In genomic region chr8:57939177-57939855, GRCm38 (mm10) we compare ENCODE assay signal across 8 mouse cellular contexts.
A peak's percentile ranks its signal among the peaks of the same experiment; 100 is the strongest.
DNase-seq lines count a peak whose midpoint lies in the region; ATAC-seq lines count a peak whose summit lies in the region.
"Had no signal": no experiment of that assay in that cellular context is flagged by ENCODE, and none has a peak within 500 bp of the region (broad histone marks: within the 10 kb centered on the region; RNA-seq: fewer than 3 reads in every experiment).

No protein-coding gene starts in this region.

- no peaks in the 10 kb centered on the region for H3K9me3 ChIP-seq in forebrain, embryonic 14.5 days (replicated peaks; ENCODE audit: control insufficient read depth, low read length)
- H3K9me3 ChIP-seq in hindbrain, embryonic 14.5 days (ENCODE audit: control insufficient read depth, low read length): no peaks in the 10 kb centered on the region
- H3K9me3 ChIP-seq: megakaryocyte, embryonic 14.5 days had no signal

- no peak overlapping the region for H3K27ac ChIP-seq in forebrain, embryonic 14.5 days (ENCODE audit: low read depth, low read length)
- no peak overlapping the region for H3K27ac ChIP-seq in hindbrain, embryonic 14.5 days

- no peaks in the 10 kb centered on the region for H3K27me3 ChIP-seq in forebrain, embryonic 14.5 days (replicated peaks; ENCODE audit: control insufficient read depth, insufficient read depth, low read length)
- no peaks in the 10 kb centered on the region for H3K27me3 ChIP-seq in hindbrain, embryonic 14.5 days (ENCODE audit: control insufficient read depth, insufficient read depth, low read length)
- H3K27me3 ChIP-seq: megakaryocyte, embryonic 14.5 days had no signal

- 22% methylated on average over 8 of the region's 8 CpGs for WGBS in forebrain, embryonic 14.5 days
- 21% methylated on average over 8 of the region's 8 CpGs for WGBS in hindbrain, embryonic 14.5 days

- ATAC-seq in forebrain, embryonic 14.5 days: peak; percentile 71
- ATAC-seq in hindbrain, embryonic 14.5 days (ENCODE audit: low FRiP score): peak; percentile 70
- peak; percentile 78 for ATAC-seq in megakaryocyte progenitor cell, adult 5-6 weeks (replicated peaks; ENCODE audit: poor library complexity)

- H3K4me1 ChIP-seq in forebrain, embryonic 14.5 days (ENCODE audit: control insufficient read depth, insufficient read depth, low read length): no peaks in the 10 kb centered on the region
- H3K4me1 ChIP-seq in hindbrain, embryonic 14.5 days (replicated peaks; ENCODE audit: control insufficient read depth, insufficient read depth, low read length): no peaks in the 10 kb centered on the region
- H3K4me1 ChIP-seq: megakaryocyte, embryonic 14.5 days had no signal

- no peak overlapping the region for H3K4me3 ChIP-seq in forebrain, embryonic 14.5 days (ENCODE audit: low read depth, low read length)
- no peak overlapping the region for H3K4me3 ChIP-seq in hindbrain, embryonic 14.5 days (replicated peaks; ENCODE audit: low read length)
- H3K4me3 ChIP-seq: megakaryocyte, embryonic 14.5 days had no signal

- peak; percentile 77 for DNase-seq in NIH3T3 (ENCODE audit: low read depth)
- DNase-seq in c-Kit-positive CD71-positive TER-119-negative erythroid progenitor cells, embryonic 14.5 days (ENCODE audit: low read depth): peak; percentile 23
- peak; percentile 84 for DNase-seq in forebrain, embryonic 14.5 days (ENCODE audit: low spot score)
- peak; percentile 86 for DNase-seq in hindbrain, embryonic 14.5 days (ENCODE audit: low spot score)
- DNase-seq in layer of hippocampus, postnatal 14 days (ENCODE audit: low spot score in 2 of 2): peak; percentile 65 to 78
- DNase-seq in right cerebral cortex, postnatal 25 days: peak; percentile 69

- no peaks in the 10 kb centered on the region for H3K36me3 ChIP-seq in forebrain, embryonic 14.5 days (ENCODE audit: control insufficient read depth, insufficient read depth, low read length)
- no peaks in the 10 kb centered on the region for H3K36me3 ChIP-seq in hindbrain, embryonic 14.5 days (replicated peaks; ENCODE audit: control insufficient read depth, insufficient read depth)

- no peak overlapping the region for H3K4me2 ChIP-seq in forebrain, embryonic 14.5 days (ENCODE audit: low read length)
- H3K4me2 ChIP-seq in hindbrain, embryonic 14.5 days (replicated peaks): no peak overlapping the region; the same call in 1 of the 2 replicates

- no peak overlapping the region for H3K9ac ChIP-seq in forebrain, embryonic 14.5 days (ENCODE audit: low read length)
- no peak overlapping the region for H3K9ac ChIP-seq in hindbrain, embryonic 14.5 days

Comparison
In these comparisons a context has a peak if more than half of its experiments do, and no peak if none do; other contexts are left out.
1. DNase-seq: peak in every context shown above with its lines; median percentile 86 in hindbrain, embryonic 14.5 days; 84 in forebrain, embryonic 14.5 days; 77 in NIH3T3; 72 in layer of hippocampus, postnatal 14 days; 69 in right cerebral cortex, postnatal 25 days; 23 in c-Kit-positive CD71-positive TER-119-negative erythroid progenitor cells, embryonic 14.5 days.